Mouse (Mus musculus): Measurements from ENCODE around the gene Daam1.

Daam1 gene

DNA sequence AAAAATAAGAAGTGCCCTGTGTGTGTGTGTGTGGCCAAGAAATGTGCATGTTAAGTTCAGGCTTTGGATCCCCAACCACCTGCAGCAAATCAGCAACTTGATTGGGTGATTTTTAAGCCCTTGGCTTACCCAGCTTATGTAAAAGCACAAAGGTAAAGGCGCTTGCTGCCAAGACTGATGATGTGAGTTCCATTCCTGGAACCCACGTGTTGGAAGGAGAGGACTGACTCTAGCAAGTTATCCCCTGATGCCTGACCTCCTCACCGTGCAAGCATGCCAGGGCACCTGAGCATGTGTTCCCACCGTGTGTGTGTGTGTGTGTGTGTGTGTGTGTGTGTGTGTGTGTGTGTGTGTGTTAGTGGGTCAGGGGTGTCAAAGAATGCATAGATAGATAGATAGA is 166.5 kb downstream of the Daam1 start:
- no peak for DNase-seq (ENCODE audit: extremely low read depth, low read depth)

DNA sequence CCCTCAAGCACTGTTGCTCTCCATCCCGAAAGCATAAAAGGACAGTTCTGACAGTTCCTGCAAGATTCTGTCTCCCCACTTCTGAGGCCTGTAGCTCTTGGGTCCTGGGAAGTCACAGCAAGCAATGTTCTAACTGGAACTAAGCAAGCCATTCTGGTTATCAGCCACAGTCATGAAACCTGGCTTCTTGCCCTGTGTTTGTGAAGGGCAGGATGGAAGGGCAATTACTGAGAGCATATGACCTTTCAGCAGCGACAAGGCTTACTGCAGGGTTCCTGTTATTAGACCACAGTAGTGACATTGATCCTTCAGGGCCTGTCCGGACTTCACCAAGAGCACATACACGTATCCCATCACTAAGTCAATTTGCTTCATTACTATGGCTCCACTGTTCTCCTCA is 167.8 kb downstream of the Daam1 start:
- DNase-seq (ENCODE audit: extremely low read depth, low read depth) = no peak

GRCm38 (mm10) chr12:71999671-72000070 is 168.8 kb downstream of the Daam1 start:
- DNase-seq (ENCODE audit: extremely low read depth, low read depth) = no peak

DNA sequence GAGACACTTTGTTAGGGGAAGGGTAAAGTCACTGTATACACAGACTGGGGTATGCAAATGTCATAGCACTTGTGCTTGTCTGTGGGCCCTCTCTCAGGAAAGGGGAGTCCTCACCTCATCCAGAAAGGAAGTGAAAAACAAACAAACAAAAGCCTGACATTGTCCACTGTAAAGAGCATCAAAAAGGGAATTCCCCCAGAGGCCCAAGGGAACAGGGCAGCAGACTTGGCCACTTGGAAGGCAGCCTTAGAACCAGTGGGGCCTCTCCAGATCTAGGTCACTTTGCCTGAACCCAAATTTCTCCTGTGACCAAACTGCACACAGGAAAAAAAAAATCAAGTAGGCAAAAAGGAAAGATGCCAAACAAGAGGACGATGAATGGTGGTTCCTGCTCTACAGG is 170.9 kb downstream of the Daam1 start:
- DNase-seq (ENCODE audit: extremely low read depth, low read depth) = no peak

- no peak for DNase-seq (ENCODE audit: extremely low read depth, low read depth)
Observed at GRCm38 (mm10) chr12:72005307-72005706, 174.4 kb downstream of the Daam1 start.

DNA sequence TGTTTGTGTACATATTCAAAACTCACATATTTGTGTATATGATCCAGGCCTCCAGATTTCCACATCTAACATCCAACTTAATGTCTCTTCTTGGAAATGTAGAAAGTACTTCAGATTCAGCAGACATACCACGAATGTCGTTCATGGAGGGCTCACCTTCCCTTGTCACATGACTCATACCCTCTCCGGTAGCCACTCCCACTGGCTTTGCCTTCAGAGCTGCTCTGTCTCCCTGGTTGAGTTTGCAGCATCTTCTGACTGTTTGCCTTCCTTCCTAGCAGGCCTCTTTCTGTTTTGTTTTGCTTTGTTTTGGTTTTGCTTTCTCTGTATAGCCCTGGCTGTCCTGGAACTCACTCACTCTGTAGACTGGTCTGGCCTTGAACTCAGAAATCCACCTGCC is 176.8 kb downstream of the Daam1 start:
- no peak for DNase-seq (ENCODE audit: extremely low read depth, low read depth)

DNA sequence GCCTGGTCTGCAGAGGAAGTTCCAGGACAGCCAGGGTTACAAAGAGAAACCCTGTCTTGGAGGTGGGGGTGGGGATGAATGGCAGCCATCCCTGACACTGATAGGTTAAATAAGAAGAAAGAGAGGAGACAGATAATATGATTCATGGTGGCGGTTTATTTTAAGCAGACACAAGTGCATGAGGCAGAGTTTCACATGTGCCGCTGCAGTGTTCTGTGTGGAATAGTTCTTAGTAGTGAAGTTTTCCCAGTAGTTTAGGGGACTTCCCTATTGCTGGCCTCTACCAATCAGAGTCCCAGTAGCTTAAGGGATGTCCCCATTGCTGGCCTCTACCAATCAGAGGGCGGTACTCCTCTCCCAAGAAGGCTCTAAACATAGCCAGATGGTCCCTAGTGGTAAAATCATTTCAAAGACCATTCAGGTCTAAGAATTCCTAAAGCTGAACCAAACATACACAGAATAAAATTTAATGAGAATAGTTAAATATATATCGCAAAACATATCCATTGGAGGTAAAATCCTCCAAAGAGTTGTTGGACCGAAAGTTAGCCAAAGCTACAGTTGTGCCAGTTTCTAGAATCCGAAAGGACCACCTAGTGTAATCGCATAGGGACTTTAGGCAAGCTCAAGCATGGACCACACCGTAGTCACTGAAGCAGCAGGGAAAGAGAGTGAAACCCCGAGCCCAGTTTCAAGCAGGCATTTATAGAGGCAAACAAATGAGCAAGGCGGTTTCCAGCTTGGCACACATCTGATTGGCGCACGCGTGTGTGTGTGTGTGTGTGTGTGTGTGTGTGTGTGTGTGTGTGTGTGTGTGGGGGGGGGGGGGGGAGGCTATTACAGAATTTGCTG is 178.4 kb downstream of the Daam1 start:
- no peak for DNase-seq (ENCODE audit: extremely low read depth, low read depth)

DNA sequence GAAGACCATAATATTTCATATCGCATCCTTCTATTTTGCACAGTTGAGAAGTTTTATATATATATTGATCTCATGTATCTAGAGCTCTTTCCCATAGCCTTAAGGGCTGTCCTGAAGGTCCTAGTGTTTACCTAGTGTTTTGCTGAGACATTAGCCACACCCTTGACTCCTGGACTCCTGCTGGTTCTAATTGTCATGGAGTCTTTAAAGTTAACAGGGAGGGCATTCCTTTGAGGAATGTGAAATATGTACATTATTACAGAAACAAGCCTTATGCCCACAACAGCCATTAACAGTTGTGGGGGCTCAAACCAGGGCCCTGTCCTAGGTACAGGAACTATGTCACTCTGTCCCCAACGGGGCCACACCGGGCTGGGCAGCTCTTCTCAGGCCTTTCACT is 180.5 kb downstream of the Daam1 start:
- no peak for DNase-seq (ENCODE audit: extremely low read depth, low read depth)

DNA sequence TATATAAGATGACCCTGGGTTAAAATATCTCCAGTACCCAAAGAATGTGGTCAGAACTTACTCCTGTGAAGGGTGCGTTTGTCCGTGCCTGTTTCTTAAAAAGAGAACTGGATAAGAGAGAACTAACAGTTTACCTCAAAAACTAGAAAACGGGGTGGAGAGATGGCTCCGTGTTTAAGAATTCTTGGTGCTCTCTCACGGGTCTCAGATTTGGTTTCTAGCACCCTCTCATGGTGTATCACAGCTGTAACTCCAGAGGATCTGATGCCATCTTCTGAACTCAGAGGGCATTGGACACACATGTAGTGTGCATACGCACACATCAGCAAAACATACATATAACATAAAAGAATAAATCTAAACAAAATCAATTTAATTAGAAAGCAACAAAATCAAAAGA is 181.2 kb downstream of the Daam1 start:
- DNase-seq (ENCODE audit: extremely low read depth, low read depth) = no peak

- DNase-seq (ENCODE audit: extremely low read depth, low read depth) = no peak
Observed at GRCm38 (mm10) chr12:72013711-72014354, 183.0 kb downstream of the Daam1 start.

DNA sequence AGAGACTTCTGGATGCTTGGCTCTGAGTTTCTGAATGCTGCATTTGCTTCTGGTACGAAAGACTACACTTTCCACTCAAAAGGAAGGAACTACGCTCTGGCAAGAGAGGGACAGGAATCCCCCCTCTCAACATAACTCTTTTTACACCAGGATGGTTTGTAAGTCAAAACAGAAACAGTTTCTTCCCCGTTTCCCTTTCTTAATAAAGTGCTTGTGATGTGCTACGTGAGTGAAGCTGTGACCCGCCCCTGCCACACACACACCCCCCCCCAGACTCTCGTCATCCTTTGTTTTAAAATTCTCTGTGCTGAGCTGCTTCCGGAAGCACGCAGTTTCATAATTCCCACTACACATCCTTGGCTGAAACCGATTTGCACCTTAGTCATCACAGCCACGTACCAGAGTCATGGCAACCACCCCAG is 183.5 kb downstream of the Daam1 start:
- no peak for DNase-seq (ENCODE audit: extremely low read depth, low read depth)

GRCm38 (mm10) chr12:72015296-72015695 is 184.4 kb downstream of the Daam1 start:
- DNase-seq (ENCODE audit: extremely low read depth, low read depth) = no peak

DNA sequence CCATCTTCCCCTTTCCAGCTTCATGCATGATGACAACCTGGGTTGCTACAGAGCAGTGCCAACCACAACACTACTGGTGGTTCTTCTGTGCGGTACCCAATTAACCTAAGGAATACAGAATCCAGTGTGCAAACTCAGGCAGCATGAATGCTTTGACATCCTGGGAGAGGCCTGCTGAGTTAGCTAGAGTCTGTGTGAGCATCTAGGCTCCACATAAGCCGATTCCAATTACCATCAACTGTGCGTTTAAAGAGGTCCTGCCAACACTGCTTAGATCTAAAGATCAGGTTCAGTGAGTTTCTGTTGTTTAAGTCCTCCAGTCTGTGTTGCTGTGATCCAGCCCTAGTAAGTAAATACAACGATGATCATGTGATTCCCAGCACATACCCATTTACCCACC is 189.4 kb downstream of the Daam1 start:
- DNase-seq (ENCODE audit: extremely low read depth, low read depth) = no peak

DNA sequence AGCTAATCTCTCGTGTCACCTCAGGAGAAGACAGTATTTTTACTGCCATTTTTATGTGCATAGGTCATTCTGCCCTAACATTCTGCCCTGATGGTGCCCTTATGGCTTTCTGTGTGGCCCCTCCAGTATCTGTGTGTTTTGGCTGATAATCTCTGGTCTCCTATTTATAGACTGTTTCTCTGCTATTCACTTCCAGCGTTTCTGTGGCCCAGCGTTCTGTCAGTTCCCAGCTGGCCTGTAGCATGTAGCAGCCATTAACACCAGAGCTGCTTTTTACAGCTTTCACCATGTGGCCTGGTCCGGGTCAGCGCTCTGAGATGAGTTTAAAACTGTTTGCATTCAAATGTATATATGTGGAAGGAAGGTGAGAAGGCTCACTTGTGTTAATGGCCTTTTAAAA is 190.7 kb downstream of the Daam1 start:
- DNase-seq (ENCODE audit: extremely low read depth, low read depth) = no peak

GRCm38 (mm10) chr12:72022790-72023189 is 191.9 kb downstream of the Daam1 start:
- DNase-seq (ENCODE audit: extremely low read depth, low read depth) = peak; percentile 24

- DNase-seq (ENCODE audit: extremely low read depth, low read depth) = no peak
Observed at GRCm38 (mm10) chr12:72023572-72023971, 192.7 kb downstream of the Daam1 start.

DNA sequence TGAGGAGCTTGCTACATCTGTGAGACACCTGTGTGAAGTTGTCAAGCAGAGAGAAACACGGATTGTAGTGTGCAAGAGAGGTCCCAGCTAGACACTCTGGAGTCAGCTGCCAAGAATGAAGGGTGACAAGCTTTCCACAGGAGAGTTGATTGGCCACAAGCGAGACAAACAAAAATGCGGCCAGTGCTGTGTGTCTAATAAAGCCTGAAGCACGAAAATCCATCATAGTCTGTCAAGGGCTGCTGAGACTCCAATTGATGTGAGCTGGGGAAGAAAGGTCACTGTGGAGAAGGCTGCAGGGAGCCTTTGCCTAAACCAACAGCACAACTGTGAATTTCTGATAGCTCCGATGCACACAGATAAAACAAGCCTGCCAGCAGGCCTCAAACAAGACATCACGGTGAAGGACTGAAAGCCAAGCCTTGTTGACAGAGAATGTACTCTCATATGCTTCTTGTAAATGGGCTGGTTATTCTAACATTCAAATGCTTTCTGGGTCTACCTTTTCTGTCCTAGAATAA is 194.5 kb downstream of the Daam1 start:
- DNase-seq (ENCODE audit: extremely low read depth, low read depth) = no peak

DNA sequence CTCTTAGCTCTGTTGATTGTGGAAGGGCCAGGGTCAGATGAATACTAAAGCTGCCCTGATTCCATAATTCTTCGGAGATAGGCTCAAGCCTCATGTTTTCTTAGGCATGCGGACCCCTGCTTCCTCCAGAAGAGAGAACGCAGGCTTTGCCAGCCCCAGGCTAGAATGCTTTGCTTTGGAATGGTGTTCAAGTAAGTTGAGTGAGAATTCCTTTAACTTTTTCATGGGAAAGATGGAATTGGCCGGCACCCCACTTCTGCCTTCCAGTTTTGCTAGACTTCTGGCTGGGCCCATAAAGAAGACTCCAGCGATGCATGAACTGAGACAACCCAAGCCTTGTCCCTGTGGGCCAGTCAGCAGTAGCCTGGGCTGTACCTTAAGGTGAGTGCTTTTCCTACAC is 200.3 kb downstream of the Daam1 start:
- no peak for DNase-seq (ENCODE audit: extremely low read depth, low read depth)

DNA sequence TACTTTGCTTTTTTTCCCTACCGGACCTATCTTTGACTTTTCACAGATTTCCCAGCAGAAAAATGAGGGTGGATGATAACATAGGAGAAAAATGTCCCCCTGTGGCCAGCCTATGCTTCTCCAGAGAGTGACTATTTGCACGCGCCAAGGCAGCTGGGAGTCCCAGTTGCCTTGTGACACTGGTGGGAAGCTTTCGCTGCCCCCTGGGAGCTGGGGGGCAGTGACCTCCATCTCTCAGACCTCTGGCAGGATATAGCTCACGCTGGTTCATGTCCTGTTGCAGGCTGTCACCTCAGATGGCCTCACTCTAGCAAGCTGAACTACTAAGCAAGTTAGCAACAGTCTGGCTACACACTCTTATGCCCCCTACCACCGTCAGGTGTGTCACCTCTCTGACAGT is 200.9 kb downstream of the Daam1 start:
- no peak for DNase-seq (ENCODE audit: extremely low read depth, low read depth)

DNA sequence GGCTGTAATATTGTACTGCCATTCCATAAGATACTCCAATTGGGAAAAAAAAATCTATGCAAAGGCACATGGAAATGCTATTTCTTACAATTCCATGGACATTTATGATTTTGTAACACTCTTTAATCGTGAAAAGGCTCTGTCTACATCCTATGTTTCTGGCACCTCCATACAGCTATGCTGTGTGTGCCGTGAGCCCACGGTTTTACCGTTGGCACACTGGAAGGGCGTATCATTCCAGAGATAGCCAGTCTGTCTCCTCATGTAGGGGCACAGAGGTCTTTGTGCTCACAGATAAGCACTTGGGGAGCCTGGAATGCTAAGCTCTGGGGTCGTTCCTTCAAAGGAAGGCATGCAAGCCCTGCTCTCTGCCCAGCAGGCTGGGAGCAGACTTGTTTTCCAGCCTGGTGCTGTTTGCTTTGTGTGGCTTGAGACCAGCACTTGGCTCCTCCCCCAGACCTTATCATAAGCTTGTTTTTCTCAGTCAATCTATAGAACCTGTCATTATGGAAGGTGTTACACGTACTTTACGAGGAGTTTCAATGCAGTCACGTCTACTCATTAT is 205.3 kb downstream of the Daam1 start:
- DNase-seq (ENCODE audit: extremely low read depth, low read depth) = no peak

GRCm38 (mm10) chr12:72037049-72037448 is 206.2 kb downstream of the Daam1 start:
- no peak for DNase-seq (ENCODE audit: extremely low read depth, low read depth)

DNA sequence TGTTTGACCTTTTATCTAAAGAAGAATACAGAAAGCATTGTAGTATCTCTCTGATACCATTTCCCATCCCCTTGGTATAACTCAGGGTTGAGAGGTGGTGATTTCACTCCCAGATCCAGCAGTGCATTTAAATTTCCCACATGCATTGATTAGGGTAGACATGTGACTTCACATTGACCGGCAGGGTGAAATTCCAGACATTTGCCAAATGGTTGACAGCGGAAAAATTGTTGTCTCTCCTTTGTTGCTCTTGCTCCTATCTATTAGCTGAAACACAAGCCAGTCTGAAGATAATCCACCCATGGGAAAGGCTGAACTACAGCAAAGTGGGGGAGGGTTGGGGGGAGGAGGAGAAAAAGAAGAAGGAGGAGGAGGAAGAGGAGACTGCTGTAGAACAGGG is 208.0 kb downstream of the Daam1 start:
- no peak for DNase-seq (ENCODE audit: extremely low read depth, low read depth)

Measured in MEL-GATA-1-ER (cell line).